Mouse (Mus musculus) cerebellum, adult 11 months (tissue): ENCODE data around the gene Opcml.

ENCODE experiments used
- DNase-seq: peaks from one replicate; pipeline ENCODE4 v3.0.0; 2022

Gene Opcml

DNA sequence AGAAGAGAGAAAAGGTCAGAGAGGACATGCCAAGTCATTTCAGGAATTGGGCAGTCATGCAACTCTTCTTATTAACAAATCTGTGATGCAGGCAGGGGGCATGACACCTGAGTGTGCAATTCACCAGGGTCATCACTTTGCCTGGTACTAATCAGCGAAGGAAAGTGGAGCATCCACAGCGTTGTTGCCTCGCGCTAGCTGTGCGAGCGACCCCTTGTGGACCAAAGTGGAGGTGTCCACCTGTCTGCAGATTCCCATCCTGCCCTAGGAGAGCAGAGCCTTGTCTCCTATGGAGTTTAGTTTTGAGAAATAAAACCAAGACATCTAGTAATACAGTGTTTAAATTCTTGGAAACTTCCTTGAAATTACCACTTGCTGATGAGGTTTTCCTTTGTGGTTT, 381.3 kb downstream of the Opcml start:
- DNase-seq = peak; percentile 41

- no peak for DNase-seq
These were observed 386.5 kb downstream of the Opcml start for GRCm38 (mm10) chr9:28177052-28177451.

GRCm38 (mm10) chr9:28178123-28178887, 387.7 kb downstream of the Opcml start:
- DNase-seq = no peak

- no peak for DNase-seq
These were observed 391.3 kb downstream of the Opcml start for GRCm38 (mm10) chr9:28181916-28182315.

GRCm38 (mm10) chr9:28190226-28190625, 399.7 kb downstream of the Opcml start:
- DNase-seq = no peak

- no peak for DNase-seq
These were observed 400.2 kb downstream of the Opcml start for GRCm38 (mm10) chr9:28190751-28191150.

- DNase-seq = no peak
These were observed 406.0 kb downstream of the Opcml start for GRCm38 (mm10) chr9:28196550-28196949.

DNA sequence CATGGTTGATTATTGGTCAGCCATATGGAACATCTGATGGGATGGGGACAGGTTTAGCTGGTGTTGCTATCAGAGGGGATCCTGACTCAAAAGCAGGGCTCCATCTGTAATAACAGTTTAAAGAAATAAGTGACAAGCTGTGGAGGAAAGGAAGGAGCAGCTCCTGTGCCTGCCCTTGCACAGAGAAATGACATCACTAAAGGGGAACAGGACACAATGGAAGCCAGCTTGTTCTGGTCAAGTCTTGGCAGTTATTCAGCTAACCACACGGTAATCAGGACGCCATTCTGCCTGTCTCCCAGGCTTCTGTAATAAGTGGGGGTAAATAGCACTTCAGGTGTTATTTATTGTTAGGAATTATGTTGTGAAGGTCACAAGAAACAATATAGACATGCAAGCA, 406.5 kb downstream of the Opcml start:
- no peak for DNase-seq

DNA sequence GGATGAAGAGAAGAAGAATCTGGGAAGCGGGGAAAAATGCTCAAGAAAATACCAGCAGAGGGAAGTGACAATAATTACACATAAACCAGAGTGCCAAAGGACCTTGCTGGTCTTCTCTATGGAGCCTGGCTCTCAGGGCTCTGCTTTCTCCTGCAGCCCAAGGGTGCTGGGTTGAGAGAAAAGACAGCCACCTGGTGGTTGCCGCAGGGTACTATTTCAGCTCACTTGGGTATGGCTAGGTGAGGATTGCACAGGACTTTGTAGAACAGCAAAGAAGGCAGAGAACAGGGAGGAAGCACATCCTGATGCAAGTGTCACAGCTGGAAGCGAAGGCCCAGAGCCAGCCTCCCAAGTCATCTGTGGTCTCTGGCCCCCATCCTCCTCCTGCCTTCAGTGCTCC, 407.1 kb downstream of the Opcml start:
- DNase-seq = peak; percentile 33

DNA sequence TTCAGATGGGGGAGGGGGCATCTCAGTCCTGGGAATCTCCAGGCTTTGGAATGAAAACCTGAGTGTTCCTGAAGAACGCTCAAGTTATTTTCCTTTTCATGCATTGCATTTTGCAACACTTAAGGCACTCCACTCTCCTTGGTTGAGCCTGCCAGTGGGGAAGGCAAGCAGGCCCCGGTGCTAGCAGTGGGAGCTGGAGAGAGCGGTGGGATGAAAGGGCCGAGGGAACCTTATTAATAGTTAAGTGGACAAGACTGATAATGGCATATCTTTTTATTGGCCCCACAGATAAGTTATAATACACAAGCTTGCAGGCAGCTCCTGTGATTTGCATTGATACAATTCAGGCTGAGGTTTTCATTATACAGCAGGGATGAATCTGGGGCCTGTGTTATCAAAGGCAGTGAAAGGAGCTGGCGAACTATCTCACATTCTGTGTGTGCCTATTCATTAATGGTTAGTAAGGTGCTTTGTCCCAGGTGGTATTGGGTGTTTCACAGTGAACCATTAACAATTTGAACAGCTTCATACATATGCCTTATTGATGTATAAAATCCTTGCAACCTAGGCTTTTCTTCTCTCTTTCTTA, 407.6 kb downstream of the Opcml start:
- no peak for DNase-seq

GRCm38 (mm10) chr9:28207441-28207840, 416.9 kb downstream of the Opcml start:
- no peak for DNase-seq

GRCm38 (mm10) chr9:28208696-28209095, 418.1 kb downstream of the Opcml start:
- peak; percentile 78 for DNase-seq

- no peak for DNase-seq
These were observed 421.3 kb downstream of the Opcml start for GRCm38 (mm10) chr9:28211877-28212276.

GRCm38 (mm10) chr9:28213893-28214292, 423.3 kb downstream of the Opcml start:
- no peak for DNase-seq

GRCm38 (mm10) chr9:28218026-28218646, 427.6 kb downstream of the Opcml start:
- DNase-seq = peak; percentile 35

DNA sequence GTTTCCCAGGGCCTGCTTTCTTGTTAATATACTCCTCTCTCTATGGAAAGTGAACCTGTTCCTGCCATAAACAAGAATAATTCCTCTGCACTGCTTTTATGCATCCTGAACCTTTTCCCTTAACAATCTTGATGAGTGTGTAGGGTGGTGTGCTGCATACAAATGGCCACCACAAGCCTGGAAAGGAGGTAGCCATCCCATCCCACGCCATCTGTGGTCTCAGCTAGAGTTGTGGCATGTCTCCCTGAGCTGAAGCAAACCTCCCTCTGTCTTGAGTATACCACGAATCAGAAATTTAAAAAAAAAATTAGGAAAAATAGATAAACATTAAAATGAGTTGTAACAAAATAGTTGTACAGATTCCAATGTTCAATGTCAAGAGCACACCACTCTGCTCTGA, 432.2 kb downstream of the Opcml start:
- no peak for DNase-seq

DNA sequence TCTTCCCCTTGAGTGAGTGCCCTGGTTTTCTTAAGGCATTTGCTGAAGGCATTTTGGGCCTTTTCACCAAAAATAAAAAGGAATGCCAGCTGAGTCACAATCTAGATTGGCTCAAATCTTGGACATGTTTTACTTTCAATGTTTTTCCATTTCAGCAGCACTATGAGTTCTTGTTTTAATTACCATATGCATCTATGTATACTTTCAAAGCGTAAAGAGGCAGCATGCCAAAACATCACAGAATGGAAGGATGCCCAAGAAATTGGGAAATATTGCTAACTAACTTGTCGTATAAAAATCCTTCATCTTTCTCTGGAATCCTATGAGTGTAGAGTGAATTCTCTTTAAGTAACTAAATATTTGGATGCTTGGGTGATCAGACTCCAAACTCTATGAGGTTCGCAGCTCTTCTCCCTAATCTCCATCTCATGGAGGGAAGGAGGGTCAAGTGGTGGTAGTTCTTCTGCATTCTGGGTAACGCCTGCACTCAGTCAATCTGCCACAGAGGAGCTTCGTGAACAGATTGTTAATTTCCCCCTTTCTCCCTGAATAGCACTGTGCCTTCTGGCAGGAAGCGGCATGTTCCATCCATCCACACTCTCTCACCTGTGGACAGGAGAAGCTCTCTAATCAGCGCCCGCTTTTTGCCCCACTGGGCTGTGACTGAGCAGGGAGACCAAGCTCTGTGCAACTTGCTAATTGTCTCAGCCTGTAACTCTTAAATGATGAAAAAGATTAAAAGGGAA, 435.4 kb downstream of the Opcml start:
- peak; percentile 30 for DNase-seq

- no peak for DNase-seq
These were observed 436.0 kb downstream of the Opcml start for GRCm38 (mm10) chr9:28226570-28226951.

GRCm38 (mm10) chr9:28238450-28238849, 447.9 kb downstream of the Opcml start:
- no peak for DNase-seq

DNA sequence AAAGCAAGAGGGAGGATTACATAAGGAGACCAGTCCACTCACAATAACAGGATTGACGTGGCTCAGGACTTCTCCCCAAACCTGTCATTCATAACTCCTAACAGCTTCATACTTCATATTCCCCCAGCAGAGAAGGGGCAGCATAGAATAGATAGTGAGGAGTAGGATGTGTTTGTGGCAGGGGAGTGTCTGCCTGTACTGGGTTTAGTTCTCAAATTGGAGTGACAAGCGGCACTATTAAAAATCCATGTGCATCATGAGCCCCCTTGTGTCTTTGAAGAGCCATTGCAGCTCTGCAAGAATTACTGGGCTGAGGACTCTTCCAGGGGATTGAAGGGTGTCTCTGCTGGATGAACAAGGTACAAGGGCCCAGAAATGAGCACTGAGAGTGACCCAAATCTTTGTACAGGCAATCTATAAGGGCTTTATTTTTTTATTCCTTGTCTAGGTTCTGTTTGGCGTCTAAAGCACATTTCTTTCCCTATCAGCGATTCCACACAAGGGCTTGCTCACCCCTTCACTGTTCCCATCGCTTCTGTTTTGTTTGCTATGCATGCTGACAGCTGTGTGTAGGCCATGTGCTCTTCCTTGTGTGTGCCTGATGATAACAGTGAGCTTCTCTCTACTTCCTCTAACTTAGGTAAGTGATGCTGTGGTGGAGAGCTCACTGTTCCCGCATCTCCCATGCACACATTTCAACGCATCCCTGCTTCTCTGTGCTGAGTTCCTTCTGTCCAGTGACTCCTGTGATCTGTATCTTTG, 457.3 kb downstream of the Opcml start:
- peak; percentile 36 for DNase-seq

DNA sequence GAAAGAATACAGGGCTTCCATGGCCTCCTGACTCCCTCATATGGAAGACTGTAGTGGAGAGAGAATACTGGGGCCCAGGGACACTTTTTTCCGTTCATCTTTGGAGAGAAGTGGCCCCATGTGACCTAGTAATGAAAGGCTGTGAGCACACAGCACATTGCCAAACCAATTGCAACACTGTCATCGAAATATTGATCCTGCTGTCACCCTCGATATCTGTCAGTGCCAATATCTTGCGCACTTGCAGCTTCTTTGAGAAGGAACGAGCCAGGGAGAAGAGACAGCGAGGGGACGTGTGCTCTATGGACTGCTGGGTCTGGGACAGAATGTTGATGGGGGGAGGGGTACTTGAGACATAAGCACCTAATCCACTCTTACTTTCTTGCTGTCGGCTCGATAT, 460.8 kb downstream of the Opcml start:
- DNase-seq = no peak

GRCm38 (mm10) chr9:28255128-28255904, 464.7 kb downstream of the Opcml start:
- no peak for DNase-seq
